Mouse (Mus musculus) spleen, adult 2 months (tissue): ENCODE data around the gene 1700018B08Rik.

Experiments
- CTCF ChIP-seq: fragments of 200-500 bp; IDR thresholded peaks from 2 replicates; pipeline ENCODE4 v1.5.1; 2011; ENCODE audit warnings: mild to moderate bottlenecking, inconsistent platforms; ENCODE audit not compliant: insufficient read depth, insufficient read length, insufficient replicate concordance; ENCODE audit errors: extremely low read depth
- POLR2A ChIP-seq: fragments of 200-500 bp; IDR thresholded peaks from 2 replicates; pipeline ENCODE4 v1.6.1; 2011; ENCODE audit warnings: low read depth, low read length, inconsistent platforms

DNA sequence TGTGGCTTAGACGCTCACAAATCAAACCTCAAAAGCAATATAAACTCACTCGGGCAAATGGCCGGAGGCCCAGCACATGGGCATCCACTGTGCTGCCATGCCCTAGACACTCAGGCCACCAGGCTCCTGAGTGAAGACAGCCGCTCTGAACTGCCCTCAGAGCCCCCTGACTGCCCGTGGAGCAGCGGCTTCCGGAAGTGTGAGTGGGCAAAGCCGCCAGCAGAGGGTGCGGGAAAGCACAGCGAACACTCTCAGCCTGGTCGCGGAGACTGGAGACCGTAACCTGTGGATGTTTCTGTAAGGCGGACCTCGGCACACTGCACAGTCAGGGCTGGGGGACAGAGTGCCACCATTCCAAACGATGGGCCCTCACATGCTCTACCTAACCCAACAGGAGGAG is 14.4 kb upstream of the 1700018B08Rik start:
- TF ChIP-seq POLR2A = no peak
- TF ChIP-seq CTCF = no peak
